Mouse (Mus musculus): ENCODE results near the gene Nfib.
"Not testable (repeated sequence)": the region's sequence is repeated elsewhere in the genome, so short reads cannot be mapped to it uniquely, and the experiment has no call there.

The Nfib gene

GRCm38 (mm10) chr4:82306045-82306444 is 399.5 kb downstream of the Nfib start:
- DNase-seq (ENCODE audit: low read depth, low spot score) = no peak

- peak; percentile 59 for DNase-seq (ENCODE audit: low read depth, low spot score)
These were observed 401.2 kb downstream of the Nfib start for GRCm38 (mm10) chr4:82304148-82304871.

- DNase-seq (ENCODE audit: low read depth, low spot score) = no peak
These were observed 402.1 kb downstream of the Nfib start for GRCm38 (mm10) chr4:82303362-82303900.

GRCm38 (mm10) chr4:82302901-82303300 is 402.6 kb downstream of the Nfib start:
- DNase-seq (ENCODE audit: low read depth, low spot score) = no peak

- no peak for DNase-seq (ENCODE audit: low read depth, low spot score)
These were observed 406.9 kb downstream of the Nfib start for GRCm38 (mm10) chr4:82298606-82299005.

GRCm38 (mm10) chr4:82297562-82297961 is 408.0 kb downstream of the Nfib start:
- DNase-seq (ENCODE audit: low read depth, low spot score) = no peak

GRCm38 (mm10) chr4:82294066-82294465 is 411.5 kb downstream of the Nfib start:
- no peak for DNase-seq (ENCODE audit: low read depth, low spot score)

GRCm38 (mm10) chr4:82291174-82291847 is 414.2 kb downstream of the Nfib start:
- DNase-seq (ENCODE audit: low read depth, low spot score) = no peak

GRCm38 (mm10) chr4:82290623-82291022 is 414.9 kb downstream of the Nfib start:
- DNase-seq (ENCODE audit: low read depth, low spot score) = no peak

- DNase-seq (ENCODE audit: low read depth, low spot score) = no peak
These were observed 416.0 kb downstream of the Nfib start for GRCm38 (mm10) chr4:82289596-82289995.

GRCm38 (mm10) chr4:82288138-82288537 is 417.4 kb downstream of the Nfib start:
- no peak for DNase-seq (ENCODE audit: low read depth, low spot score)

- DNase-seq (ENCODE audit: low read depth, low spot score) = no peak
These were observed 418.1 kb downstream of the Nfib start for GRCm38 (mm10) chr4:82287454-82287853.

- DNase-seq (ENCODE audit: low read depth, low spot score) = peak; percentile 9
These were observed 418.6 kb downstream of the Nfib start for GRCm38 (mm10) chr4:82286931-82287330.

GRCm38 (mm10) chr4:82283536-82283935 is 422.0 kb downstream of the Nfib start:
- DNase-seq (ENCODE audit: low read depth, low spot score) = peak; percentile 27

- DNase-seq (ENCODE audit: low read depth, low spot score) = no peak
These were observed 429.6 kb downstream of the Nfib start for GRCm38 (mm10) chr4:82275996-82276395.

- DNase-seq (ENCODE audit: low read depth, low spot score) = no peak
These were observed 432.3 kb downstream of the Nfib start for GRCm38 (mm10) chr4:82273049-82273754.

- no peak for DNase-seq (ENCODE audit: low read depth, low spot score)
These were observed 433.5 kb downstream of the Nfib start for GRCm38 (mm10) chr4:82272099-82272498.

- no peak for DNase-seq (ENCODE audit: low read depth, low spot score)
These were observed 434.0 kb downstream of the Nfib start for GRCm38 (mm10) chr4:82271547-82271946.

GRCm38 (mm10) chr4:82267832-82268778 is 437.4 kb downstream of the Nfib start:
- DNase-seq (ENCODE audit: low read depth, low spot score) = no peak

GRCm38 (mm10) chr4:82266066-82266619 is 439.4 kb downstream of the Nfib start:
- no peak for DNase-seq (ENCODE audit: low read depth, low spot score)

GRCm38 (mm10) chr4:82258545-82258944 is 447.0 kb downstream of the Nfib start:
- not testable (repeated sequence) for DNase-seq (ENCODE audit: low read depth, low spot score)

All from ZHBTc4 (cell line).